In the genomic region with DNA sequence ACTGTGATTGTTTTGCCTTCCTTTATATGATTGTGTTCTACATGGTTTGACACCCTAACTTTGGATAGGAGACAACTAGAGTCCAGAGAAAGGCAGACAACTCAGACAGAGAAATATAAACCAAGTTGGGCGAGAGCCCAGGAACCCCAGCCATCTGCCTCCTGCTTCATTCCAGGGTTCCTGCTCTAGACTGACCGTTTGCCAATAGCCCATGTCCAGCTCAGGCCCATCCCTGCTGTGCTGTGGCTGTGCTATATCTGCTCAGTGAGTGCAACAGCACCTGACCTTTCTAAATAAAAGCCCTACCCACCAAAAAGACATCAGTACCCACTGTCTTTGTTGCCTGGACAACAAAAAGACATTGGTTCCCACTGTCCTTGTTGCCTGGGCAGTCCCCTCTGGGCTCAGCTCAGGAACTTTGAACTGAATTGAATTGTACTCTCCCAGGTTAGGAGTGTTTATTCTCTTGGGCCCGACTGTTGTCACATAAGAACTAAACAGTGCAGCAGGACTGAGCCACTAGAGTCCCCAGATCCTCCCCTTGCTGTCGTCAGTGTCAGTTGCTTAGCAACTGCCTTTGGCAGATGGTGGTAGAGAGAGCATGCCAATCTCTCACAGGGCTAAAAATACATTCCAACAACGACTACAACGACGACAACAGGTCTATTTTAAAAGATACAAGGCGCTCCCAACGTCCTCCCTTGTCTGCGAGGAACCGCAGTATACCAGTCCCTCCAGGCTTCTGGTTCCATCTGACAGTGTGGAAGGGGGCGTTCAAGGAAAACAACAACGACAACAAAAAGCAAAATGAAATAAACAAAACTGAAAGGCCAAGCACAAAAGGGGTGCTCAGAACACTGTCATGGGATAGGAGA, we compare ENCODE assay signal across 9 mouse cellular contexts. TPM values are rescaled to one million over a fixed set of nuclear protein-coding genes. Genes with fewer than 3 reads are reported as not detected.
DNase-seq lines count a peak whose midpoint lies in the region; ATAC-seq and TF ChIP-seq lines count a peak whose summit lies in the region.
"Had no signal": no experiment of that assay in that cellular context is flagged by ENCODE, and none has a peak within 500 bp of the region (broad histone marks: within the 10 kb centered on the region; RNA-seq: fewer than 3 reads in every experiment).

No protein-coding gene starts in this region.

- H3K36me3 ChIP-seq in liver, postnatal 0 days (replicated peaks; ENCODE audit: insufficient read depth, low read length) = no peaks in the 10 kb centered on the region
- no peaks in the 10 kb centered on the region for H3K36me3 ChIP-seq in liver, embryonic 12.5 days
- no peaks in the 10 kb centered on the region for H3K36me3 ChIP-seq in forebrain, embryonic 11.5 days (ENCODE audit: control insufficient read depth, insufficient read depth, low read length)
- H3K36me3 ChIP-seq in heart, embryonic 13.5 days = peaks cover 2% of the 10 kb centered on the region; the same call in 1 of the 2 replicates
- no peaks in the 10 kb centered on the region for H3K36me3 ChIP-seq in midbrain, embryonic 14.5 days (ENCODE audit: control insufficient read depth, insufficient read depth, low read length)
- no peaks in the 10 kb centered on the region for H3K36me3 ChIP-seq in kidney, embryonic 16.5 days (ENCODE audit: insufficient read depth, low read length)

- no peak for TF ChIP-seq CTCF in liver, postnatal 0 days (IDR thresholded peaks at IDR 0.05; ENCODE audit: low read depth)

- no peak for TF ChIP-seq EP300 in liver, postnatal 0 days (IDR thresholded peaks at IDR 0.05; ENCODE audit: low read depth)

- H3K4me3 ChIP-seq in liver, postnatal 0 days (ENCODE audit: low read depth, low read length) = no peak overlapping the region
- H3K4me3 ChIP-seq in liver, embryonic 12.5 days = no peak overlapping the region
- H3K4me3 ChIP-seq in forebrain, embryonic 11.5 days (ENCODE audit: low read depth, low read length) = no peak overlapping the region
- H3K4me3 ChIP-seq in heart, embryonic 13.5 days = peak overlapping the region; percentile 17
- H3K4me3 ChIP-seq in midbrain, embryonic 14.5 days (replicated peaks; ENCODE audit: low read depth, low read length) = no peak overlapping the region
- no peak overlapping the region for H3K4me3 ChIP-seq in kidney, embryonic 16.5 days (ENCODE audit: low read length)
- H3K4me3 ChIP-seq: megakaryocyte, embryonic 14.5 days had no signal

- peak; percentile 73 for ATAC-seq in liver, postnatal 0 days
- ATAC-seq in liver, embryonic 12.5 days = no peak
- ATAC-seq in forebrain, embryonic 11.5 days (replicated peaks; ENCODE audit: low FRiP score) = peak; percentile 76
- ATAC-seq in heart, embryonic 13.5 days (ENCODE audit: extremely low read depth, insufficient number of reproducible peaks, low FRiP score, low TSS enrichment) = peak; percentile 65; the same call in 1 of the 2 replicates
- ATAC-seq in midbrain, embryonic 14.5 days (ENCODE audit: low FRiP score, low TSS enrichment) = peak; percentile 69
- no peak for ATAC-seq in activated CD4-positive, CD25-positive, alpha-beta regulatory T cell, adult 4 months
- ATAC-seq in kidney, embryonic 16.5 days (ENCODE audit: low FRiP score, low TSS enrichment) = no peak

- peak overlapping the region; percentile 30 for H3K4me2 ChIP-seq in liver, postnatal 0 days (ENCODE audit: low read depth, low read length)
- no peak overlapping the region for H3K4me2 ChIP-seq in liver, embryonic 12.5 days
- no peak overlapping the region for H3K4me2 ChIP-seq in forebrain, embryonic 11.5 days (ENCODE audit: low read depth, low read length, severe bottlenecking)
- H3K4me2 ChIP-seq in heart, embryonic 13.5 days = peak overlapping the region; percentile 57
- H3K4me2 ChIP-seq in midbrain, embryonic 14.5 days (ENCODE audit: low read length) = peak overlapping the region; percentile 11; the same call in 1 of the 2 replicates
- H3K4me2 ChIP-seq in kidney, embryonic 16.5 days (replicated peaks; ENCODE audit: low read depth, low read length) = no peak overlapping the region

- no peak overlapping the region for H3K9ac ChIP-seq in liver, postnatal 0 days (replicated peaks)
- H3K9ac ChIP-seq in liver, embryonic 12.5 days = no peak overlapping the region
- no peak overlapping the region for H3K9ac ChIP-seq in forebrain, embryonic 11.5 days (ENCODE audit: low read length)
- H3K9ac ChIP-seq in heart, embryonic 13.5 days = peak overlapping the region; percentile 29; the same call in 1 of the 2 replicates
- H3K9ac ChIP-seq in midbrain, embryonic 14.5 days (replicated peaks; ENCODE audit: low read length) = no peak overlapping the region
- H3K9ac ChIP-seq in kidney, embryonic 16.5 days (replicated peaks; ENCODE audit: low read length) = no peak overlapping the region

- H3K27ac ChIP-seq in liver, postnatal 0 days (ENCODE audit: low read depth) = no peak overlapping the region
- no peak overlapping the region for H3K27ac ChIP-seq in liver, embryonic 12.5 days
- no peak overlapping the region for H3K27ac ChIP-seq in forebrain, embryonic 11.5 days (ENCODE audit: low read depth, low read length)
- peak overlapping the region; percentile 96 for H3K27ac ChIP-seq in heart, embryonic 13.5 days (replicated peaks)
- H3K27ac ChIP-seq in midbrain, embryonic 14.5 days (replicated peaks; ENCODE audit: low read depth, low read length) = peak overlapping the region; percentile 78
- no peak overlapping the region for H3K27ac ChIP-seq in kidney, embryonic 16.5 days (ENCODE audit: low read length)

- no peaks in the 10 kb centered on the region for H3K4me1 ChIP-seq in liver, postnatal 0 days (ENCODE audit: insufficient read depth)
- H3K4me1 ChIP-seq in liver, embryonic 12.5 days = no peaks in the 10 kb centered on the region
- H3K4me1 ChIP-seq in forebrain, embryonic 11.5 days (replicated peaks; ENCODE audit: control insufficient read depth, insufficient read depth, low read length) = peaks cover 13% of the 10 kb centered on the region; the same call in 1 of the 2 replicates
- peaks cover 40% of the 10 kb centered on the region for H3K4me1 ChIP-seq in heart, embryonic 13.5 days
- H3K4me1 ChIP-seq in midbrain, embryonic 14.5 days (ENCODE audit: control insufficient read depth, insufficient read depth, low read length) = peaks cover 36% of the 10 kb centered on the region
- peaks cover 30% of the 10 kb centered on the region for H3K4me1 ChIP-seq in kidney, embryonic 16.5 days (ENCODE audit: insufficient read depth, low read length)
- H3K4me1 ChIP-seq: megakaryocyte, embryonic 14.5 days had no signal

- no peaks in the 10 kb centered on the region for H3K27me3 ChIP-seq in liver, postnatal 0 days (ENCODE audit: insufficient read depth, low read length)
- no peaks in the 10 kb centered on the region for H3K27me3 ChIP-seq in liver, embryonic 12.5 days (replicated peaks)
- no peaks in the 10 kb centered on the region for H3K27me3 ChIP-seq in forebrain, embryonic 11.5 days (ENCODE audit: control insufficient read depth, insufficient read depth, low read length)
- no peaks in the 10 kb centered on the region for H3K27me3 ChIP-seq in heart, embryonic 13.5 days (replicated peaks)
- H3K27me3 ChIP-seq in midbrain, embryonic 14.5 days (ENCODE audit: control insufficient read depth, insufficient read depth, low read length) = no peaks in the 10 kb centered on the region
- H3K27me3 ChIP-seq in kidney, embryonic 16.5 days (ENCODE audit: insufficient read depth, low read length) = no peaks in the 10 kb centered on the region
- H3K27me3 ChIP-seq: megakaryocyte, embryonic 14.5 days had no signal

- DNase-seq in liver, postnatal 0 days = no peak
- DNase-seq in forebrain, embryonic 11.5 days (ENCODE audit: low spot score) = no peak
- peak; percentile 81 to 84 for DNase-seq in layer of hippocampus, postnatal 36 days
- DNase-seq in midbrain, embryonic 14.5 days = peak; percentile 86

- H3K9me3 ChIP-seq in liver, postnatal 0 days (ENCODE audit: low read length) = no peaks in the 10 kb centered on the region
- no peaks in the 10 kb centered on the region; the same call in 1 of the 2 replicates for H3K9me3 ChIP-seq in liver, embryonic 12.5 days (replicated peaks)
- H3K9me3 ChIP-seq in forebrain, embryonic 11.5 days (ENCODE audit: control insufficient read depth, low read length) = peaks cover 4% of the 10 kb centered on the region; the same call in 1 of the 2 replicates
- peaks cover 9% of the 10 kb centered on the region for H3K9me3 ChIP-seq in heart, embryonic 13.5 days
- no peaks in the 10 kb centered on the region for H3K9me3 ChIP-seq in midbrain, embryonic 14.5 days (ENCODE audit: control insufficient read depth, low read length)
- peaks cover 12% of the 10 kb centered on the region for H3K9me3 ChIP-seq in kidney, embryonic 16.5 days (ENCODE audit: low read length)

- 43% methylated on average over 13 of the region's 13 CpGs for WGBS in liver, postnatal 0 days (ENCODE audit: insufficient replicate concordance)
- WGBS in liver, embryonic 12.5 days (ENCODE audit: insufficient replicate concordance) = 51% methylated on average over 13 of the region's 13 CpGs
- WGBS in forebrain, embryonic 11.5 days = 54% methylated on average over 13 of the region's 13 CpGs
- WGBS in heart, embryonic 13.5 days = 22% methylated on average over 13 of the region's 13 CpGs
- 27% methylated on average over 13 of the region's 13 CpGs for WGBS in midbrain, embryonic 14.5 days
- 54% methylated on average over 13 of the region's 13 CpGs for WGBS in kidney, embryonic 16.5 days

RNA-seq across cellular contexts. Expression of gene Ces5a, which starts 33.9 kb away (rescaled TPM):
- polyA plus RNA-seq in liver, postnatal 0 days (2015; fragmentation: Nextera tagmentation; extraction: Ambion mirVana) = not detected in 2 replicates
- not detected in 2 replicates for polyA plus RNA-seq in liver, embryonic 12.5 days (2016; fragmentation: Nextera tagmentation; extraction: Ambion mirVana)
- polyA plus RNA-seq in forebrain, embryonic 11.5 days (2014; fragmentation: Nextera tagmentation; extraction: Ambion mirVana) = not detected in 2 replicates
- polyA plus RNA-seq in heart, embryonic 13.5 days (2015; fragmentation: Nextera tagmentation; extraction: Ambion mirVana) = 0.21 and 0.32 TPM in 2 replicates
- total RNA-seq in layer of hippocampus, postnatal 36 days (2021) = 1 to 10 TPM in 1 of 2 experiments, under 1 TPM in 1; 0.73 to 1.7 TPM
- 0.61 and 0.93 TPM in 2 replicates for polyA plus RNA-seq in midbrain, embryonic 14.5 days (2014; fragmentation: Nextera tagmentation; extraction: Ambion mirVana)
- polyA plus RNA-seq in activated CD4-positive, CD25-positive, alpha-beta regulatory T cell, adult 4 months (2017; shearing (Covaris generic)) = not detected
- 0.07 and 0.24 TPM in 2 replicates for polyA plus RNA-seq in kidney, embryonic 16.5 days (2015; fragmentation: Nextera tagmentation; extraction: Ambion mirVana)

Comparison
In these comparisons a context has a peak if more than half of its experiments do, and no peak if none do; other contexts are left out.
1. ATAC-seq: peak in liver, postnatal 0 days (single experiment), forebrain, embryonic 11.5 days (single experiment), heart, embryonic 13.5 days (single experiment) and midbrain, embryonic 14.5 days (single experiment); none in liver, embryonic 12.5 days (single experiment), activated CD4-positive, CD25-positive, alpha-beta regulatory T cell, adult 4 months (single experiment) and kidney, embryonic 16.5 days (single experiment).
2. H3K4me2 ChIP-seq: peak in liver, postnatal 0 days (single experiment), heart, embryonic 13.5 days (single experiment) and midbrain, embryonic 14.5 days (single experiment); none in liver, embryonic 12.5 days (single experiment), forebrain, embryonic 11.5 days (single experiment) and kidney, embryonic 16.5 days (single experiment).
3. DNase-seq: peak in layer of hippocampus, postnatal 36 days (2 of 2) and midbrain, embryonic 14.5 days (single experiment); none in liver, postnatal 0 days (single experiment) and forebrain, embryonic 11.5 days (single experiment).
4. H3K27ac ChIP-seq: peak in heart, embryonic 13.5 days (single experiment) and midbrain, embryonic 14.5 days (single experiment); none in liver, postnatal 0 days (single experiment), liver, embryonic 12.5 days (single experiment), forebrain, embryonic 11.5 days (single experiment) and kidney, embryonic 16.5 days (single experiment).